Mouse (Mus musculus) lung, postnatal 0 days (tissue): Measurements from ENCODE around the gene Gm45521. TPM values are rescaled to one million over a fixed set of nuclear protein-coding genes. Genes with fewer than 3 reads are reported as not detected.

Experiments used
- ATAC-seq: fragments of 200-750 bp; cut with Nextera tagmentation; 2 replicates; pipeline ENCODE4 v1.8.0; 2017; ENCODE audit warnings: moderate library complexity
- DNase-seq: peaks from one replicate; pipeline ENCODE4 v3.0.0-alpha.2; 2016; ENCODE audit warnings: low spot score
- H3K27ac ChIP-seq: fragments of 300-500 bp; sonication (generic); 2 replicates; pipeline ENCODE4 v1.5.1; 2014; ENCODE audit warnings: antibody characterized with exemption, mild to moderate bottlenecking, low read length, mixed read lengths
- H3K27me3 ChIP-seq: fragments of 300-500 bp; sonication (generic); replicated peaks from 2 replicates; pipeline ENCODE4 v1.6.1; 2014; ENCODE audit warnings: low read length, mixed read lengths; ENCODE audit not compliant: insufficient read depth
- H3K36me3 ChIP-seq: fragments of 300-500 bp; sonication (generic); 2 replicates; pipeline ENCODE4 v1.6.1; 2014; ENCODE audit warnings: low read length, mixed read lengths; ENCODE audit not compliant: insufficient read depth
- H3K4me1 ChIP-seq: fragments of 300-500 bp; sonication (generic); 2 replicates; pipeline ENCODE4 v1.6.1; 2014; ENCODE audit warnings: antibody characterized with exemption, low read depth, low read length, mixed read lengths; ENCODE audit not compliant: insufficient read depth
- H3K4me2 ChIP-seq: fragments of 300-500 bp; sonication (generic); replicated peaks from 2 replicates; pipeline ENCODE4 v1.6.1; 2014; ENCODE audit warnings: low read depth, mild to moderate bottlenecking, low read length, moderate library complexity, mixed read lengths
- H3K4me3 ChIP-seq: fragments of 300-500 bp; sonication (generic); 2 replicates; pipeline ENCODE4 v1.5.1; 2014; ENCODE audit warnings: low read depth, low read length
- H3K9ac ChIP-seq: fragments of 300-500 bp; sonication (generic); replicated peaks from 2 replicates; pipeline ENCODE4 v1.6.1; 2014; ENCODE audit warnings: low read depth, mild to moderate bottlenecking
- H3K9me3 ChIP-seq: fragments of 300-500 bp; sonication (generic); 2 replicates; pipeline ENCODE4 v1.6.1; 2016; ENCODE audit warnings: low read length, mixed read lengths
- CTCF ChIP-seq: IDR thresholded peaks from 2 replicates; pipeline ENCODE4 v1.5.1; 2016; ENCODE audit warnings: antibody characterized with exemption, mild to moderate bottlenecking
- EP300 ChIP-seq: IDR thresholded peaks from 2 replicates; pipeline ENCODE4 v1.6.1; 2016; ENCODE audit warnings: antibody characterized with exemption, mild to moderate bottlenecking, control low read depth
- WGBS: fragments of 180-500 bp; shearing (Covaris S2); extraction: QIAGEN DNeasy Blood & Tissue Kit; methylation state at CpG from one replicate; pipeline ENCODE4 v1.1.7; 2014; 5-methylcytosine and 5-hydroxymethylcytosine counted together
- polyA plus RNA-seq: library from polyadenylated mRNA; unstranded; fragments of >200 nt; fragmentation: Nextera tagmentation; extraction: Ambion mirVana; gene quantifications from 2 replicates; pipeline ENCODE4 v1.2.1, GENCODE M21; 2015

Gene Gm45521
- polyA plus RNA-seq = not detected in 2 replicates

GRCm38 (mm10) chr14:7957049-7957448 lies at the start of gene Gm45521:
Gene Gm45521, plus strand, starts transcription at chr14:7957288.
- Histone ChIP-seq H3K9ac (no peak within 1 kb of the TSS), H3K9me3 (no peaks in the 10 kb centered on the region), H3K4me1 (peaks cover 4% of the 10 kb centered on the region; the same call in 1 of the 2 replicates), H3K27me3 (no peaks in the 10 kb centered on the region), H3K4me2 (no peak within 1 kb of the TSS), H3K36me3 (no peaks in the 10 kb centered on the region; the same call in 1 of the 2 replicates), H3K27ac (no peak within 1 kb of the TSS), H3K4me3 (no peak within 1 kb of the TSS)
- ATAC-seq = no peak
- DNase-seq = no peak
- WGBS = 47% methylated on average over 9 of the region's 9 CpGs
- TF ChIP-seq EP300 (no peak), CTCF (no peak)

- Histone ChIP-seq H3K36me3 (no peaks in the 10 kb centered on the region; the same call in 1 of the 2 replicates), H3K9ac (no peak overlapping the region), H3K27ac (no peak overlapping the region), H3K9me3 (no peaks in the 10 kb centered on the region), H3K4me1 (no peaks in the 10 kb centered on the region), H3K4me2 (no peak overlapping the region), H3K27me3 (no peaks in the 10 kb centered on the region), H3K4me3 (no peak overlapping the region)
- WGBS = 69% methylated on average over 10 of the region's 10 CpGs
- ATAC-seq = no peak
- TF ChIP-seq EP300 (no peak), CTCF (no peak)
- no peak for DNase-seq
Observed at GRCm38 (mm10) chr14:7909472-7909871, 47.6 kb upstream of the Gm45521 start.

DNA sequence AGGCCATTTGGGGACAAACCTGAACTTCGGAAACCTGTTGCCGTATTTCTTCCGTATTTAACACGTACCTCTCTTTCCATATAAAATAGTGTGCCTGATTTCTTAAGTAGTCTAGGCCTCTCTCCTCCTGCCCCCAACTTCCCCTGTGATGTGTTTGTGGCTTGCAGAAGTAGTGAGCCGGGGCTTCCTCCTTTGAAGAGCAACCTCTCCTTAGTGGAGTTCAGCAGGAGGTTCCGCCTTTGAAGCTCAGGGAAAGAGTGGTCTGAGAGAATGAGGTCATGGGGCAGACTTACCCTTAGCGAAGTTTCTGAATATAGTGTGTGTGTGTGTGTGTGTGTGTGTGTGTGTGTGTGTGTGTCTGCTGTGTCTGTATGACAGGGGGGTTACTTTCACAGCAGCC lies 43.2 kb upstream of the Gm45521 start:
- WGBS = 55% methylated on average over 7 of the region's 7 CpGs
- peak; percentile 69 for DNase-seq

DNA sequence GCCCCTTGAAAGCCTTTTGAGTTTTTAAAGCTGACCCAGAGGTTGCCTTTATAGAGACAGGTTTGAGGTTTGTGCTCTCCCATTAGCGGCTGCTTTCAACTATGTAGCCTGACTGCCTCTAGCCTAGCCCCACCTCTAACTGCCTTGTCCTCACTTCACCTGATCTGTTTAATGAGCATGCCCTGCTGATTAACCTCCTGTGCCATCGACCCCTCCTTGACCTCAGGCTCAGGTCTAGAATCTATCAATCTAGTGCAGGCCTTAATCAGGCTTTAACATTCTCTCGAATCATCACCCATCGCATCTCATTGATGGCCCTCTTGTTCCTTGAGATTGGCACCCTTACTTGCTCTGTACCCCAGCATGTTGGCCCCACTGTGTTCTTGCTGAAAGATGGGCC lies 42.6 kb upstream of the Gm45521 start:
- H3K4me1 ChIP-seq = 0 out of 2 replicates have a peak, but pooled peaks cover 4% of the 10 kb centered on the region
- DNase-seq = peak; percentile 11
- WGBS = 57% methylated on average over 4 of the region's 4 CpGs
- ATAC-seq = no peak; the same call in 1 of the 2 replicates
- H3K9ac ChIP-seq = no peak overlapping the region
- no peak overlapping the region for H3K4me3 ChIP-seq
- H3K27ac ChIP-seq = no peak overlapping the region
- no peaks in the 10 kb centered on the region for H3K9me3 ChIP-seq
- no peak overlapping the region for H3K4me2 ChIP-seq
- 0 out of 2 replicates have a peak, but pooled peaks cover 3% of the 10 kb centered on the region for H3K36me3 ChIP-seq
- no peaks in the 10 kb centered on the region for H3K27me3 ChIP-seq
- TF ChIP-seq CTCF (no peak), EP300 (no peak)

More for the DNA sequence above, 43.2 kb upstream of the Gm45521 start:
- no peak overlapping the region for H3K9ac ChIP-seq
- H3K27me3 ChIP-seq = no peaks in the 10 kb centered on the region
- H3K36me3 ChIP-seq = 0 out of 2 replicates have a peak, but pooled peaks cover 3% of the 10 kb centered on the region
- H3K27ac ChIP-seq = no peak overlapping the region
- peak; percentile 69 for ATAC-seq
- no peak for TF ChIP-seq CTCF
- no peak for TF ChIP-seq EP300
- no peaks in the 10 kb centered on the region for H3K9me3 ChIP-seq
- H3K4me3 ChIP-seq = no peak overlapping the region
- no peaks in the 10 kb centered on the region for H3K4me1 ChIP-seq
- no peak overlapping the region for H3K4me2 ChIP-seq

DNA sequence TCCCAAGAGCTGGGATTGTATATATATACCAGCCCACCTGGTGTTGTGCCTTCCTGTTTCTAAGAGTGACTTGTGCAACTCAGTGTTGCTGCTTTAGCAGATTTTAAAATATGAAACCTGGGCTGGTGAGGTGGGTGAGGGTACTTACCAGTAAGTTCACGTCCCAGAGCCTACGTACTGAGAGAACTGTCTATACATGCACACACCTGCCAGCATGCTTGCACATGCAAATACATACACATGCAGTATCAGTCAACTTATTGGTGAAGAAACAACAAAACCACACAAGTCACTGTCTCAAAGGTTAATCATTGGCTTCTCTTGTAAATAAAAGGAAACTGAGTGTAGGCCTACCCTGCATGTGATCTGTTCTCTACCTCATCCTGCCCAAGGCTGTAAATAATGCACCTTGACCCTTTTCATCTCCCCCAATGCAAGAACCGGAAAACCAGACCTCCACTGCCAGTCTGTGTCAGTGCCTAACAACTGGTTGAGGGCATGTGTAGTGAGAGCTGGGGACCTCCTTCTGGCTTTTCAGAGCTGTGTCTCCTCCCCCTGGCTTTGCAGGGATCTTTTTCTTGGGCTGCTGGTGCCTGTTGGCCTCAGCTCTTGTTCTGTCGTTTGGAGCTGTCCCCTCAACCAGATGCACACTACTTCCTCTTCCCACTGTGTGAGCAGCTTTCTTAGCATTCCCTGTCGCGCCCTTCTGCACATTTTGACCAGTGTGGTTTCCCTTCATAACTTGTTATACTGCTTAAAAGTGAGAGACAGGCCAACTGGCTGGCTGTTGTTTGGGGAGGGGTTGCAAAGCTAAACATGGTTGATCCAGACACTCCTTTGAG lies 38.7 kb upstream of the Gm45521 start:
- Histone ChIP-seq H3K9ac (no peak overlapping the region), H3K9me3 (no peaks in the 10 kb centered on the region), H3K27me3 (no peaks in the 10 kb centered on the region), H3K4me3 (no peak overlapping the region), H3K27ac (no peak overlapping the region), H3K4me1 (0 out of 2 replicates have a peak, but pooled peaks cover 13% of the 10 kb centered on the region), H3K36me3 (0 out of 2 replicates have a peak, but pooled peaks cover 6% of the 10 kb centered on the region), H3K4me2 (no peak overlapping the region)
- ATAC-seq (no peak), DNase-seq (no peak)
- 73% methylated on average over 6 of the region's 6 CpGs for WGBS
- TF ChIP-seq CTCF (no peak), EP300 (no peak)

GRCm38 (mm10) chr14:7919309-7919708 lies 37.8 kb upstream of the Gm45521 start:
- H3K4me1 ChIP-seq = 0 out of 2 replicates have a peak, but pooled peaks cover 13% of the 10 kb centered on the region
- H3K27ac ChIP-seq = no peak overlapping the region
- H3K4me2 ChIP-seq = no peak overlapping the region
- no peaks in the 10 kb centered on the region for H3K9me3 ChIP-seq
- H3K4me3 ChIP-seq = no peak overlapping the region
- H3K27me3 ChIP-seq = no peaks in the 10 kb centered on the region
- ATAC-seq (no peak), DNase-seq (peak; percentile 20)
- no peak overlapping the region for H3K9ac ChIP-seq
- no peak for TF ChIP-seq CTCF
- no peak for TF ChIP-seq EP300
- 63% methylated on average over 5 of the region's 5 CpGs for WGBS
- H3K36me3 ChIP-seq = 0 out of 2 replicates have a peak, but pooled peaks cover 11% of the 10 kb centered on the region
